Comparison of ENCODE assay signal across 12 mouse cellular contexts in the genomic region with DNA sequence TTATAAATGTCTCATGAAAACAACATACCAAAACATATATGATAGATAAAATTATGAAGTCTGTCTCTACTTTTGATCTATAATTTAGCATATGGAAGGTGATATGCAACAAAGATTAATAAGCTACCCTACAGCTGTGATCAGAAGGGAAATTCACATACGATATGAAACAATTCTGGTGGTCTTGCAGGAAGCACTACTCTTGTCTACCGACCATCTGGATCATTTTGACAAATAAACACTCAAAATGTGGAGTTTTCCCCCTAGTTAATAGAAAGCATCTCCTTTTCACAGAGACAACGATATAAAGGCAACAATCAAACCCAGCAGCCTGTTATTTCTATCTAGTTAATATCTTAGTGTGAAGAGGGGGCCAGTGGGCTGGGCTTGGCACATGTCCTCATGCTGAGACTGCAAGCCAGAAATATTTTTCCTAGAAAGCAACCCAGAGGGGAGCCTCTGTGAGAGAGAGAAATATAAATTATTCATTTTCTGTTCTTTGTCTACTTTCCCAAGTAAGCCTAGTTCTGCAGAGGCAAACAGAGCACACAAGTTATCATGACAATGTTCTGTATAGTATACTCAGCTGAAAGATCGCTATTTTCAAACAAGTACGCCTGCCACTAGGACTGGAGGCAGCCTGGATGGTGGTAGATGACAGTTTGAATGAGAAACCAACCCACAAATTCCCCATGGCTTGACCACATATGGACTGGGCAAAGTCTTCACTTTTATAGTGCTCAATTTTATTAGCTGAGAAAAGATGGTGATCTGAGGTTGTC.
DNase-seq lines count a peak whose midpoint lies in the region; ATAC-seq and TF ChIP-seq lines count a peak whose summit lies in the region.
"Had no signal": no experiment of that assay in that cellular context is flagged by ENCODE, and none has a peak within 500 bp of the region (broad histone marks: within the 10 kb centered on the region; RNA-seq: fewer than 3 reads in every experiment).

No protein-coding gene starts in this region.

- H3K36me3 ChIP-seq in forebrain, embryonic 12.5 days (replicated peaks), result no peaks in the 10 kb centered on the region
- H3K36me3 ChIP-seq in hindbrain, postnatal 0 days (ENCODE audit: insufficient read depth, low read length), result no peaks in the 10 kb centered on the region
- H3K36me3 ChIP-seq: embryonic facial prominence, embryonic 13.5 days had no signal

- TF ChIP-seq CTCF in hindbrain, postnatal 0 days (IDR thresholded peaks at IDR 0.05; ENCODE audit: low read depth), result no peak

- H3K4me2 ChIP-seq in forebrain, embryonic 12.5 days, result no peak overlapping the region
- H3K4me2 ChIP-seq in hindbrain, postnatal 0 days (ENCODE audit: low read depth, low read length), result peak overlapping the region; percentile 25; the same call in 1 of the 2 replicates
- H3K4me2 ChIP-seq: embryonic facial prominence, embryonic 13.5 days had no signal

- H3K27me3 ChIP-seq in forebrain, embryonic 12.5 days, result no peaks in the 10 kb centered on the region
- no peaks in the 10 kb centered on the region for H3K27me3 ChIP-seq in hindbrain, postnatal 0 days (ENCODE audit: insufficient read depth, low read length)
- H3K27me3 ChIP-seq: embryonic facial prominence, embryonic 13.5 days had no signal

- H3K27ac ChIP-seq in forebrain, embryonic 12.5 days, result no peak overlapping the region
- H3K27ac ChIP-seq in hindbrain, postnatal 0 days, result no peak overlapping the region
- H3K27ac ChIP-seq: embryonic facial prominence, embryonic 13.5 days had no signal

- peaks cover 8% of the 10 kb centered on the region for H3K4me1 ChIP-seq in forebrain, embryonic 12.5 days
- no peaks in the 10 kb centered on the region for H3K4me1 ChIP-seq in hindbrain, postnatal 0 days (ENCODE audit: insufficient read depth, low read length)

- H3K9ac ChIP-seq in forebrain, embryonic 12.5 days, result no peak overlapping the region
- no peak overlapping the region for H3K9ac ChIP-seq in hindbrain, postnatal 0 days (replicated peaks; ENCODE audit: low read length)
- H3K9ac ChIP-seq: embryonic facial prominence, embryonic 13.5 days had no signal

- ATAC-seq in forebrain, embryonic 12.5 days (ENCODE audit: low FRiP score), result peak; percentile 51; the same call in 1 of the 2 replicates
- ATAC-seq in hindbrain, postnatal 0 days, result peak; percentile 70
- ATAC-seq in erythroblast, adult 5-6 weeks (replicated peaks; ENCODE audit: low FRiP score, poor library complexity, severe bottlenecking), result no peak

- no peaks in the 10 kb centered on the region for H3K9me3 ChIP-seq in forebrain, embryonic 12.5 days
- H3K9me3 ChIP-seq in hindbrain, postnatal 0 days (ENCODE audit: low read length), result no peaks in the 10 kb centered on the region
- H3K9me3 ChIP-seq: embryonic facial prominence, embryonic 13.5 days had no signal

- DNase-seq in kidney, postnatal 4 days, result peak; percentile 38 to 46
- DNase-seq in kidney, adult 9 months, result no peak
- peak; percentile 13 for DNase-seq in NIH3T3 (ENCODE audit: low read depth)
- peak; percentile 35 for DNase-seq in hindbrain, postnatal 0 days (ENCODE audit: low spot score)
- DNase-seq in layer of hippocampus, adult 8-10 months (ENCODE audit: low spot score in 2 of 2), result no peak
- DNase-seq: cerebellum, postnatal 36 days; liver; lung, postnatal 14 days; thymus, postnatal 36 days had no signal

- 61% methylated on average over 5 of the region's 5 CpGs for WGBS in forebrain, embryonic 12.5 days
- WGBS in hindbrain, postnatal 0 days, result 24% methylated on average over 5 of the region's 5 CpGs

- H3K4me3 ChIP-seq in forebrain, embryonic 12.5 days (replicated peaks), result no peak overlapping the region
- no peak overlapping the region for H3K4me3 ChIP-seq in hindbrain, postnatal 0 days (ENCODE audit: low read length)
- H3K4me3 ChIP-seq: embryonic facial prominence, embryonic 13.5 days had no signal

Comparison
In these comparisons a context has a peak if more than half of its experiments do, and no peak if none do; other contexts are left out.
1. DNase-seq: peak in kidney, postnatal 4 days (2 of 2), NIH3T3 (single experiment) and hindbrain, postnatal 0 days (single experiment); none in kidney, adult 9 months (single experiment) and layer of hippocampus, adult 8-10 months (0 of 2).